Mouse (Mus musculus) liver, embryonic 11.5 days (tissue): ENCODE data around the gene Gm20458. TPM values are rescaled to one million over a fixed set of nuclear protein-coding genes. Genes with fewer than 3 reads are reported as not detected.

ENCODE experiments used
- ATAC-seq: fragments of 200-750 bp; cut with Nextera tagmentation; replicated peaks from 2 replicates; pipeline ENCODE4 v1.8.0; 2017; ENCODE audit warnings: moderate number of reproducible peaks, mild to moderate bottlenecking, moderate TSS enrichment, moderate library complexity; ENCODE audit not compliant: low FRiP score
- DNase-seq: peaks from one replicate; pipeline ENCODE4 v3.0.0-alpha.2; 2017; ENCODE audit warnings: low spot score
- H3K27ac ChIP-seq: fragments of 300-500 bp; sonication (generic); 2 replicates; pipeline ENCODE4 v1.5.1; 2014; ENCODE audit warnings: mild to moderate bottlenecking, low read depth, low read length, control low read depth
- H3K27me3 ChIP-seq: fragments of 300-500 bp; sonication (generic); replicated peaks from 2 replicates; pipeline ENCODE4 v1.6.1; 2014; ENCODE audit warnings: low read length, mixed read lengths; ENCODE audit not compliant: control insufficient read depth, insufficient read depth
- H3K36me3 ChIP-seq: fragments of 300-500 bp; sonication (generic); 2 replicates; pipeline ENCODE4 v1.6.1; 2014; ENCODE audit warnings: mild to moderate bottlenecking, low read length, moderate library complexity, mixed read lengths; ENCODE audit not compliant: control insufficient read depth, insufficient read depth
- H3K4me1 ChIP-seq: fragments of 300-500 bp; sonication (generic); replicated peaks from 2 replicates; pipeline ENCODE4 v1.6.1; 2014; ENCODE audit warnings: low read length, mixed read lengths; ENCODE audit not compliant: control insufficient read depth, insufficient read depth
- H3K4me2 ChIP-seq: fragments of 300-500 bp; sonication (generic); 2 replicates; pipeline ENCODE4 v1.6.1; 2014; ENCODE audit warnings: mild to moderate bottlenecking, control low read depth, moderate library complexity
- H3K4me3 ChIP-seq: fragments of 300-500 bp; sonication (generic); 2 replicates; pipeline ENCODE4 v1.5.1; 2014; ENCODE audit warnings: low read depth, low read length, control low read depth
- H3K9ac ChIP-seq: fragments of 300-500 bp; sonication (generic); 2 replicates; pipeline ENCODE4 v1.6.1; 2014; ENCODE audit warnings: low read depth, low read length, control low read depth
- H3K9me3 ChIP-seq: fragments of 300-500 bp; sonication (generic); 2 replicates; pipeline ENCODE4 v1.6.1; 2016; ENCODE audit warnings: low read length, inconsistent platforms, mixed read lengths; ENCODE audit not compliant: control insufficient read depth
- WGBS: fragments of 180-500 bp; shearing (Covaris S2); extraction: QIAGEN DNeasy Blood & Tissue Kit; methylation state at CpG from one replicate; pipeline ENCODE4 v1.1.7; 2014; 5-methylcytosine and 5-hydroxymethylcytosine counted together
- polyA plus RNA-seq: library from polyadenylated mRNA; unstranded; fragments of >200 nt; fragmentation: Nextera tagmentation; extraction: Ambion mirVana; gene quantifications from 2 replicates; pipeline ENCODE4 v1.2.1, GENCODE M21; 2014

Gene Gm20458
- polyA plus RNA-seq, 1 experiment from 2014 or later, result 4.4 TPM

GRCm38 (mm10) chr2:164465161-164465560 is 4.4 kb downstream of the Gm20458 start:
- no peak overlapping the region for H3K9ac ChIP-seq
- DNase-seq (no peak), ATAC-seq (no peak)
- H3K4me2 ChIP-seq, result no peak overlapping the region
- H3K36me3 ChIP-seq, result peaks cover 14% of the 10 kb centered on the region; the same call in 1 of the 2 replicates
- no peak overlapping the region for H3K27ac ChIP-seq
- H3K9me3 ChIP-seq, result no peaks in the 10 kb centered on the region
- no peaks in the 10 kb centered on the region for H3K27me3 ChIP-seq
- no peak overlapping the region for H3K4me3 ChIP-seq
- H3K4me1 ChIP-seq, result no peaks in the 10 kb centered on the region; the same call in 1 of the 2 replicates

GRCm38 (mm10) chr2:164466787-164467186 is 6.0 kb downstream of the Gm20458 start:
- ATAC-seq, result peak; percentile 60

GRCm38 (mm10) chr2:164470254-164470653 is 9.5 kb downstream of the Gm20458 start:
- no peak overlapping the region for H3K4me2 ChIP-seq
- DNase-seq, result no peak
- H3K27ac ChIP-seq, result no peak overlapping the region
- no peaks in the 10 kb centered on the region for H3K27me3 ChIP-seq
- no peaks in the 10 kb centered on the region for H3K36me3 ChIP-seq
- peak; percentile 35; the same call in 1 of the 2 replicates for ATAC-seq
- WGBS, result 23% methylated on average over 10 of the region's 10 CpGs
- H3K4me3 ChIP-seq, result no peak overlapping the region
- no peaks in the 10 kb centered on the region for H3K9me3 ChIP-seq
- H3K9ac ChIP-seq, result no peak overlapping the region
- no peaks in the 10 kb centered on the region for H3K4me1 ChIP-seq

More at GRCm38 (mm10) chr2:164466787-164467186, 6.0 kb downstream of the Gm20458 start:
- Histone ChIP-seq H3K4me3 (no peak overlapping the region), H3K9ac (no peak overlapping the region), H3K36me3 (peaks cover 14% of the 10 kb centered on the region; the same call in 1 of the 2 replicates), H3K27ac (no peak overlapping the region), H3K9me3 (no peaks in the 10 kb centered on the region), H3K27me3 (no peaks in the 10 kb centered on the region), H3K4me1 (no peaks in the 10 kb centered on the region; the same call in 1 of the 2 replicates), H3K4me2 (no peak overlapping the region)
- 65% methylated on average over 5 of the region's 5 CpGs for WGBS
- DNase-seq, result no peak

- Histone ChIP-seq H3K4me1 (no peaks in the 10 kb centered on the region), H3K9ac (no peak within 1 kb of the TSS), H3K27me3 (no peaks in the 10 kb centered on the region), H3K27ac (no peak within 1 kb of the TSS), H3K36me3 (no peaks in the 10 kb centered on the region), H3K4me2 (no peak within 1 kb of the TSS), H3K9me3 (no peaks in the 10 kb centered on the region), H3K4me3 (no peak within 1 kb of the TSS)
- ATAC-seq, result no peak
- DNase-seq, result no peak
- WGBS, result 88% methylated on average over 6 of the region's 6 CpGs
Observed at GRCm38 (mm10) chr2:164473624-164474023, 12.9 kb downstream of the Gm20458 start, which contains the start of gene Trp53tg5. Trp53tg5 (minus strand) TSS chr2:164473724.

GRCm38 (mm10) chr2:164485681-164486257 is 25.0 kb downstream of the Gm20458 start, which contains the start of gene Dbndd2:
Dbndd2 (plus strand) TSS chr2:164486106.
- ATAC-seq, result no peak; the same call in 1 of the 2 replicates
- Histone ChIP-seq H3K4me3 (peak within 1 kb of the TSS; percentile 71), H3K36me3 (no peaks in the 10 kb centered on the region), H3K9me3 (no peaks in the 10 kb centered on the region), H3K27me3 (peaks cover 34% of the 10 kb centered on the region), H3K4me1 (peaks cover 10% of the 10 kb centered on the region), H3K27ac (no peak within 1 kb of the TSS), H3K4me2 (peak within 1 kb of the TSS; percentile 90), H3K9ac (peak within 1 kb of the TSS; percentile 61)
- peak; percentile 40 for DNase-seq
- 5% methylated on average over 26 of the region's 26 CpGs for WGBS

- H3K9ac ChIP-seq, result peak overlapping the region; percentile 61
- peaks cover 34% of the 10 kb centered on the region for H3K27me3 ChIP-seq
- peaks cover 10% of the 10 kb centered on the region for H3K4me1 ChIP-seq
- WGBS, result under 1% methylated on average over 68 of the region's 90 CpGs
- ATAC-seq (no peak), DNase-seq (peak; percentile 52)
- H3K9me3 ChIP-seq, result no peaks in the 10 kb centered on the region
- no peak overlapping the region for H3K27ac ChIP-seq
- H3K4me3 ChIP-seq, result peak overlapping the region; percentile 71
- H3K36me3 ChIP-seq, result no peaks in the 10 kb centered on the region
- H3K4me2 ChIP-seq, result peak overlapping the region; percentile 90
Observed at GRCm38 (mm10) chr2:164486258-164487114, 25.7 kb downstream of the Gm20458 start.

GRCm38 (mm10) chr2:164487115-164487527 is 26.4 kb downstream of the Gm20458 start:
- H3K4me3 ChIP-seq, result peak overlapping the region; percentile 71
- H3K9me3 ChIP-seq, result no peaks in the 10 kb centered on the region
- ATAC-seq (no peak; the same call in 1 of the 2 replicates), DNase-seq (no peak)
- peaks cover 34% of the 10 kb centered on the region for H3K27me3 ChIP-seq
- H3K9ac ChIP-seq, result no peak overlapping the region; the same call in 1 of the 2 replicates
- WGBS, result 15% methylated on average over 11 of the region's 11 CpGs
- H3K36me3 ChIP-seq, result no peaks in the 10 kb centered on the region
- no peak overlapping the region for H3K27ac ChIP-seq
- H3K4me1 ChIP-seq, result peaks cover 10% of the 10 kb centered on the region
- peak overlapping the region; percentile 90 for H3K4me2 ChIP-seq

- Histone ChIP-seq H3K36me3 (no peaks in the 10 kb centered on the region), H3K9ac (no peak overlapping the region), H3K9me3 (no peaks in the 10 kb centered on the region), H3K27ac (no peak overlapping the region), H3K4me1 (peaks cover 10% of the 10 kb centered on the region), H3K4me3 (no peak overlapping the region), H3K4me2 (no peak overlapping the region), H3K27me3 (peaks cover 34% of the 10 kb centered on the region)
- WGBS, result 60% methylated on average over 9 of the region's 9 CpGs
- ATAC-seq (no peak), DNase-seq (no peak)
Observed at GRCm38 (mm10) chr2:164487812-164488211, 27.0 kb downstream of the Gm20458 start.
